8 mouse cellular contexts compared by ENCODE assay signal in the genomic region with DNA sequence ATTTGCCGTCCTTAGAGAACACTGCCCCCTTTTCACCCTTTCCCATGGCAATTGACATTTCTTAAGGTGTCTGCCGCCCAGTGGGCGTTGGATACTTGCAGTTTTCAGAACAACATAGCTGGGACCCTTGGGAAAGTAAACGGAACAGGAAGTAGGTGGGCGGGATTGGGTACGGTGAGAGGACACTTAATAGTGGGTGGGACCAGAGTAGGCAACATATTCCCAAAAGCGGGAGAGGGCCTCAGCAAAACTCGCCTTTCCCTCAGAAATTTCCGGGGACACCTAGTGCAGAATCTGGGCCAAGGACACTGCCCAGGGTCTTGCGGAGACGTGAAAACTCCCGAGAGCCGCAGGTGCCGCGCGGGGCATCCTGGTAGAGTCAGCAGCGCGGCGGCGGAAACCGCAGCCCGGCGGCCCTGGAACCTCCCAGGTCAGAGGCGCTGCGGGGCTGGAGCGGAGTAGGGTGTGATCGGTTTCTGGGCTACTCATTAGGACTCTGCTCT. TPM values are rescaled to one million over a fixed set of nuclear protein-coding genes. Genes with fewer than 3 reads are reported as not detected.
DNase-seq lines count a peak whose midpoint lies in the region; ATAC-seq and TF ChIP-seq lines count a peak whose summit lies in the region.

No protein-coding gene starts in this region.

- peak; percentile 94 for ATAC-seq in embryonic facial prominence, embryonic 15.5 days (ENCODE audit: insufficient number of reproducible peaks, low FRiP score, low TSS enrichment, low read depth)
- ATAC-seq in limb, embryonic 14.5 days (ENCODE audit: low FRiP score, low read depth), result peak; percentile 98
- peak; percentile 97 for ATAC-seq in midbrain, postnatal 0 days (ENCODE audit: low FRiP score)

- peak overlapping the region; percentile 82 for H3K4me3 ChIP-seq in bone marrow, adult 2 months (replicated peaks; ENCODE audit: control insufficient read depth, low read depth, low read length)
- peak overlapping the region; percentile 72 for H3K4me3 ChIP-seq in embryonic facial prominence, embryonic 15.5 days (replicated peaks)
- H3K4me3 ChIP-seq in limb, embryonic 14.5 days (replicated peaks; ENCODE audit: low read length), result peak overlapping the region; percentile 65
- peak overlapping the region; percentile 76 for H3K4me3 ChIP-seq in midbrain, postnatal 0 days (ENCODE audit: low read depth, low read length)

- TF ChIP-seq POLR2A in bone marrow, adult 2 months (IDR thresholded peaks at IDR 0.05; ENCODE audit: borderline replicate concordance, control insufficient read depth, low read depth, low read length), result no peak; the same call in 1 of the 2 replicates
- TF ChIP-seq POLR2A in limb, embryonic 14.5 days (IDR thresholded peaks at IDR 0.05; ENCODE audit: borderline replicate concordance, extremely low read depth, insufficient read depth, insufficient read length), result peak; percentile 57; the same call in 1 of the 2 replicates

- H3K4me1 ChIP-seq in bone marrow, adult 2 months (ENCODE audit: control insufficient read depth, insufficient read depth, low read length), result no peaks in the 10 kb centered on the region; the same call in 1 of the 2 replicates
- peaks cover 5% of the 10 kb centered on the region; the same call in 1 of the 2 replicates for H3K4me1 ChIP-seq in embryonic facial prominence, embryonic 15.5 days
- H3K4me1 ChIP-seq in limb, embryonic 14.5 days (ENCODE audit: control insufficient read depth, insufficient read depth, low read length), result peaks cover 4% of the 10 kb centered on the region
- peaks cover 5% of the 10 kb centered on the region; the same call in 1 of the 2 replicates for H3K4me1 ChIP-seq in midbrain, postnatal 0 days (ENCODE audit: insufficient read depth, low read length)

- TF ChIP-seq CTCF in bone marrow, adult 2 months (IDR thresholded peaks at IDR 0.05; ENCODE audit: control insufficient read depth, insufficient read depth, low read length), result no peak
- TF ChIP-seq CTCF in midbrain, postnatal 0 days (IDR thresholded peaks at IDR 0.05), result peak; percentile 74

- H3K27me3 ChIP-seq in embryonic facial prominence, embryonic 15.5 days, result no peaks in the 10 kb centered on the region
- H3K27me3 ChIP-seq in limb, embryonic 14.5 days (ENCODE audit: control insufficient read depth, insufficient read depth, low read length), result no peaks in the 10 kb centered on the region
- no peaks in the 10 kb centered on the region for H3K27me3 ChIP-seq in midbrain, postnatal 0 days (ENCODE audit: insufficient read depth, low read length)

- peak overlapping the region; percentile 54 for H3K4me2 ChIP-seq in embryonic facial prominence, embryonic 15.5 days (replicated peaks)
- H3K4me2 ChIP-seq in limb, embryonic 14.5 days (replicated peaks; ENCODE audit: low read depth, low read length, severe bottlenecking), result peak overlapping the region; percentile 46
- H3K4me2 ChIP-seq in midbrain, postnatal 0 days (ENCODE audit: low read depth, low read length, poor library complexity, severe bottlenecking), result peak overlapping the region; percentile 61

- WGBS in bone marrow, adult 2 months, result under 1% methylated on average over 27 of the region's 27 CpGs
- under 1% methylated on average over 27 of the region's 27 CpGs for WGBS in embryonic facial prominence, embryonic 15.5 days
- 4% methylated on average over 27 of the region's 27 CpGs for WGBS in limb, embryonic 14.5 days
- under 1% methylated on average over 27 of the region's 27 CpGs for WGBS in midbrain, postnatal 0 days

- peak overlapping the region; percentile 67 for H3K9ac ChIP-seq in embryonic facial prominence, embryonic 15.5 days
- peak overlapping the region; percentile 85 for H3K9ac ChIP-seq in limb, embryonic 14.5 days (ENCODE audit: low read depth, low read length, severe bottlenecking)
- peak overlapping the region; percentile 83 for H3K9ac ChIP-seq in midbrain, postnatal 0 days (replicated peaks; ENCODE audit: low read length, poor library complexity, severe bottlenecking)

- peak overlapping the region; percentile 44; the same call in 1 of the 2 replicates for H3K27ac ChIP-seq in bone marrow, adult 2 months (ENCODE audit: control insufficient read depth, insufficient read depth, low read depth, low read length, poor library complexity)
- peak overlapping the region; percentile 83 for H3K27ac ChIP-seq in embryonic facial prominence, embryonic 15.5 days (replicated peaks)
- H3K27ac ChIP-seq in limb, embryonic 14.5 days (replicated peaks; ENCODE audit: low read depth, low read length), result peak overlapping the region; percentile 79
- peak overlapping the region; percentile 85 for H3K27ac ChIP-seq in midbrain, postnatal 0 days (ENCODE audit: low read depth, low read length)

- no peaks in the 10 kb centered on the region for H3K9me3 ChIP-seq in embryonic facial prominence, embryonic 15.5 days (replicated peaks)
- H3K9me3 ChIP-seq in limb, embryonic 14.5 days (ENCODE audit: control insufficient read depth, low read length), result no peaks in the 10 kb centered on the region
- H3K9me3 ChIP-seq in midbrain, postnatal 0 days (ENCODE audit: low read length), result no peaks in the 10 kb centered on the region

- peak; percentile 90 for DNase-seq in A20 (ENCODE audit: low read depth, low spot score)
- peak; percentile 89 for DNase-seq in heart, adult 8-10 months (ENCODE audit: low spot score)
- DNase-seq in kidney, adult 9 months, result peak; percentile 87
- DNase-seq in limb, embryonic 14.5 days (ENCODE audit: low spot score), result peak; percentile 87
- DNase-seq in midbrain, postnatal 0 days (ENCODE audit: low spot score), result peak; percentile 92
- DNase-seq in spleen, postnatal 14 days (ENCODE audit: low spot score in 2 of 2), result peak; percentile 38 to 41

- 0 out of 2 replicates have a peak, but pooled peaks cover 4% of the 10 kb centered on the region for H3K36me3 ChIP-seq in embryonic facial prominence, embryonic 15.5 days
- peaks cover 14% of the 10 kb centered on the region for H3K36me3 ChIP-seq in limb, embryonic 14.5 days (ENCODE audit: control insufficient read depth, insufficient read depth, low read length)
- no peaks in the 10 kb centered on the region for H3K36me3 ChIP-seq in midbrain, postnatal 0 days (ENCODE audit: insufficient read depth, low read length)

RNA-seq across cellular contexts. Expression of a gene that starts 3.0 kb away (rescaled TPM):
- 3.1 TPM in 1 of 2 replicates, not detected in the other for polyA plus RNA-seq in bone marrow, adult 2 months (2011; ENCODE audit: insufficient read depth, insufficient read length, low replicate concordance, missing spikeins)
- polyA plus RNA-seq in embryonic facial prominence, embryonic 15.5 days (2015; fragmentation: Nextera tagmentation; extraction: Ambion mirVana), result 6.1 and 6.5 TPM in 2 replicates
- total RNA-seq in heart, adult 8-10 months (2022), result 1 to 10 TPM; 3.6 to 6.7 (median 5.1) TPM
- 6.3 and 7.0 TPM in 2 replicates for polyA plus RNA-seq in limb, embryonic 14.5 days (2012; rRNA removed)
- 7.2 and 7.4 TPM in 2 replicates for polyA plus RNA-seq in limb, embryonic 14.5 days (2014; fragmentation: Nextera tagmentation; extraction: Ambion mirVana)
- 11.7 and 15.3 TPM in 2 replicates for total RNA-seq in midbrain, postnatal 0 days (2014; rRNA removed)
- 6.3 and 7.5 TPM in 2 replicates for polyA plus RNA-seq in midbrain, postnatal 0 days (2015; fragmentation: Nextera tagmentation; extraction: Ambion mirVana)

RNA-seq across cellular contexts. Expression of a gene that starts 26.0 kb away (rescaled TPM):
- polyA plus RNA-seq in bone marrow, adult 2 months (2011; ENCODE audit: insufficient read depth, insufficient read length, low replicate concordance, missing spikeins), result 0.85 and 2.6 TPM in 2 replicates
- polyA plus RNA-seq in embryonic facial prominence, embryonic 15.5 days (2015; fragmentation: Nextera tagmentation; extraction: Ambion mirVana), result 10.4 and 10.7 TPM in 2 replicates
- total RNA-seq in heart, adult 8-10 months (2022), result 1 to 10 TPM; 1.3 to 2.0 (median 1.5) TPM
- polyA plus RNA-seq in limb, embryonic 14.5 days (2012; rRNA removed), result 10.0 and 14.7 TPM in 2 replicates
- 14.6 and 15.3 TPM in 2 replicates for polyA plus RNA-seq in limb, embryonic 14.5 days (2014; fragmentation: Nextera tagmentation; extraction: Ambion mirVana)
- total RNA-seq in midbrain, postnatal 0 days (2014; rRNA removed), result 6.0 and 6.8 TPM in 2 replicates
- 3.9 and 4.1 TPM in 2 replicates for polyA plus RNA-seq in midbrain, postnatal 0 days (2015; fragmentation: Nextera tagmentation; extraction: Ambion mirVana)

RNA-seq across cellular contexts. Expression of a gene that starts 41.9 kb away (rescaled TPM):
- 15.0 and 28.9 TPM in 2 replicates for polyA plus RNA-seq in bone marrow, adult 2 months (2011; ENCODE audit: insufficient read depth, insufficient read length, low replicate concordance, missing spikeins)
- polyA plus RNA-seq in embryonic facial prominence, embryonic 15.5 days (2015; fragmentation: Nextera tagmentation; extraction: Ambion mirVana), result 4.4 and 6.3 TPM in 2 replicates
- 1 to 10 TPM in 2 of 4 experiments, not detected in 2; 2.1 to 3.5 TPM for total RNA-seq in heart, adult 8-10 months (2022)
- polyA plus RNA-seq in limb, embryonic 14.5 days (2012; rRNA removed), result 5.2 and 6.4 TPM in 2 replicates
- polyA plus RNA-seq in limb, embryonic 14.5 days (2014; fragmentation: Nextera tagmentation; extraction: Ambion mirVana), result 8.0 and 10.5 TPM in 2 replicates
- total RNA-seq in midbrain, postnatal 0 days (2014; rRNA removed), result not detected in 2 replicates
- polyA plus RNA-seq in midbrain, postnatal 0 days (2015; fragmentation: Nextera tagmentation; extraction: Ambion mirVana), result 7.2 and 7.7 TPM in 2 replicates

Comparison
In these comparisons a context has a peak if more than half of its experiments do, and no peak if none do; other contexts are left out.
1. Peak in every context shown above with its lines: DNase-seq, ATAC-seq, H3K4me3 ChIP-seq and H3K27ac ChIP-seq.
2. DNase-seq: peak in every context shown above with its lines; median percentile 92 in midbrain, postnatal 0 days; 90 in A20; 89 in heart, adult 8-10 months; 87 in kidney, adult 9 months; 87 in limb, embryonic 14.5 days; 40 in spleen, postnatal 14 days.